Mouse (Mus musculus) liver, embryonic 13.5 days (tissue): ENCODE results near the gene Peli2. TPM values are rescaled to one million over a fixed set of nuclear protein-coding genes. Genes with fewer than 3 reads are reported as not detected.

Experiments
- ATAC-seq: fragments of 200-750 bp; cut with Nextera tagmentation; 2 replicates; pipeline ENCODE4 v1.8.0; 2017; ENCODE audit warnings: low read depth, mild to moderate bottlenecking, moderate number of reproducible peaks, moderate library complexity
- DNase-seq: peaks from one replicate; pipeline ENCODE4 v3.0.0; 2022
- H3K27ac ChIP-seq: fragments of 300-500 bp; sonication (generic); 2 replicates; pipeline ENCODE4 v1.5.1; 2015; ENCODE audit warnings: moderate library complexity, mild to moderate bottlenecking, inconsistent platforms
- H3K27me3 ChIP-seq: fragments of 300-500 bp; sonication (generic); 2 replicates; pipeline ENCODE4 v1.6.1; 2015; ENCODE audit warnings: mild to moderate bottlenecking, inconsistent platforms
- H3K36me3 ChIP-seq: fragments of 300-500 bp; sonication (generic); 2 replicates; pipeline ENCODE4 v1.6.1; 2015; ENCODE audit warnings: mild to moderate bottlenecking, inconsistent platforms
- H3K4me1 ChIP-seq: fragments of 300-500 bp; sonication (generic); replicated peaks from 2 replicates; pipeline ENCODE4 v1.6.1; 2015; ENCODE audit warnings: inconsistent platforms
- H3K4me2 ChIP-seq: fragments of 300-500 bp; sonication (generic); 2 replicates; pipeline ENCODE4 v1.6.1; 2015; ENCODE audit warnings: inconsistent platforms, mild to moderate bottlenecking, moderate library complexity
- H3K4me3 ChIP-seq: fragments of 300-500 bp; sonication (generic); replicated peaks from 2 replicates; pipeline ENCODE4 v1.5.1; 2015; ENCODE audit warnings: mild to moderate bottlenecking, inconsistent platforms
- H3K9ac ChIP-seq: fragments of 300-500 bp; sonication (generic); 2 replicates; pipeline ENCODE4 v1.6.1; 2015; ENCODE audit warnings: mild to moderate bottlenecking, inconsistent platforms
- H3K9me3 ChIP-seq: fragments of 300-500 bp; sonication (generic); replicated peaks from 2 replicates; pipeline ENCODE4 v1.6.1; 2016; ENCODE audit warnings: inconsistent platforms
- WGBS: fragments of 180-500 bp; shearing (Covaris S2); methylation state at CpG from one replicate; pipeline ENCODE4 v1.1.7; 2015; ENCODE audit not compliant: insufficient replicate concordance; 5-methylcytosine and 5-hydroxymethylcytosine counted together
- polyA plus RNA-seq: library from polyadenylated mRNA; unstranded; fragments of >200 nt; fragmentation: Nextera tagmentation; extraction: Ambion mirVana; gene quantifications from 2 replicates; pipeline ENCODE4 v1.2.1, GENCODE M21; 2015

Peli2 gene
- polyA plus RNA-seq, 1 experiment from 2014 or later, result 0.77 TPM

DNA sequence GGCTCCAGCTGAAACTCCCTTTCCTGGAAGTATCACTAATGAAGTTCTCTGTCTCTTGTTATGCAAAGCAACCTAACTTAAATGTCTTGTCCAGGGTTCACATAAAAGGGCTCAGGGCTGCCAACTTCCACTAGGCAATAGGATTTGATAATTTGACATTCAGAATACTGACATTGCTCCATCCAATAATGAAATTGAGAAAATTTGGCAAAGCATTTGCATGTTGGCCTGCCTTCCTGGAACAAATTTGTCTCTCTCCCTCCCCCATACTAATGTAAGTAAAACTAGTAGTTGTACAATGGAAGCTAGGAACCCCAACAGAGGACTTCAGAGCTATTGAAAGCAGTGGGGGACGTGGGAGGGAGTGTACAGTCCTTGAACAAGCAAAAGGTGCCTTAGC lies 21.3 kb upstream of the Peli2 start:
- no peak overlapping the region for H3K27ac ChIP-seq
- 55% methylated on average over 1 of the region's 1 CpGs for WGBS

DNA sequence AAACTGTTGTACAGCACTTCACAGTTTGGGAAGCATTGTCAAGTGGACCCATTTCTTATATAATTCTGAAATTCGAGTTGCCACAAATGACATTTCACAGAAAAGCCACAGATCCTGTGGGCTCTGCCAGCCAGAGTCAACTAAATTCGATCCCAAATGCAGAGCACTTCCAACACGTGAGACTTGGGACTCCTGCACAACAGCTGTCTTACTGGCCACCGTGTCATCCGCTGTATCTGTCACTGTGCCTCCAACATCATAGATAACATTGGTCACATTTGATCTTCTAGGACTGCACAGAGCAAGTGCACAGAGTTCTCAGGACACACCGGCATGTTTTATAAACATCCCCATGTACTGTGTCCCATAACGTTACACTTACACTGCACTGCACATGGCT lies 14.2 kb upstream of the Peli2 start:
- 64% methylated on average over 7 of the region's 7 CpGs for WGBS
- no peak for DNase-seq

More for the DNA sequence above, 21.3 kb upstream of the Peli2 start:
- H3K27me3 ChIP-seq, result no peaks in the 10 kb centered on the region
- H3K4me1 ChIP-seq, result no peaks in the 10 kb centered on the region
- no peak for DNase-seq
- H3K4me3 ChIP-seq, result no peak overlapping the region
- no peak overlapping the region for H3K9ac ChIP-seq
- no peak for ATAC-seq
- H3K36me3 ChIP-seq, result no peaks in the 10 kb centered on the region
- H3K9me3 ChIP-seq, result no peaks in the 10 kb centered on the region
- H3K4me2 ChIP-seq, result no peak overlapping the region

DNA sequence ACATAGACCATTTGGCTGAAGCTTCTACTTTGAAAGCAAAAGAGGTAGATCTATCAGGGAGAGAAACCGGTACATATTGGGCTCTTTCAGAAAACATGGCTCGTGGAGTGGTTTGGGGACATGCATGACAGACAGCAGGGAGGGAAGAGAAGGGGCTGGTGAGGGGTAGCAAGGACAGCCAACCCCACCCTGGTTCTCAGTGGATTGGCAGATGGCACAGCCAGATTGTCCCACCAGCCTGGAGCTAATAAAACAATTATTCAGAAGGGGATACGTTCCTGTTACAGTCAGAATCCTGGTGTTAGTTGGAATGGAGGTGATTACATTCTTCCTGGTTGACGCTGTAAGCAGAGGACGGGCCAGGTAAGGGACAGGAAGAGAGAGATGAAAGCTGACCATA lies 2.6 kb upstream of the Peli2 start:
- Histone ChIP-seq H3K4me3 (no peak overlapping the region), H3K27me3 (peaks cover 52% of the 10 kb centered on the region), H3K4me1 (peaks cover 8% of the 10 kb centered on the region; the same call in 1 of the 2 replicates), H3K27ac (no peak overlapping the region), H3K36me3 (no peaks in the 10 kb centered on the region), H3K4me2 (no peak overlapping the region), H3K9ac (no peak overlapping the region), H3K9me3 (no peaks in the 10 kb centered on the region)
- DNase-seq (no peak), ATAC-seq (no peak)
- 50% methylated on average over 5 of the region's 5 CpGs for WGBS

More for the DNA sequence above, 14.2 kb upstream of the Peli2 start:
- no peaks in the 10 kb centered on the region for H3K36me3 ChIP-seq
- H3K4me3 ChIP-seq, result no peak overlapping the region
- no peaks in the 10 kb centered on the region for H3K9me3 ChIP-seq
- H3K27ac ChIP-seq, result no peak overlapping the region
- no peak overlapping the region for H3K9ac ChIP-seq
- no peaks in the 10 kb centered on the region for H3K27me3 ChIP-seq
- no peak overlapping the region for H3K4me2 ChIP-seq
- no peaks in the 10 kb centered on the region for H3K4me1 ChIP-seq
- no peak for ATAC-seq

GRCm38 (mm10) chr14:48119012-48119647 lies 1.5 kb upstream of the Peli2 start:
- DNase-seq, result no peak
- peaks cover 60% of the 10 kb centered on the region for H3K27me3 ChIP-seq
- H3K4me2 ChIP-seq, result no peak overlapping the region
- no peak for ATAC-seq
- no peak overlapping the region for H3K27ac ChIP-seq
- WGBS, result 30% methylated on average over 9 of the region's 9 CpGs
- H3K9me3 ChIP-seq, result no peaks in the 10 kb centered on the region
- H3K4me1 ChIP-seq, result peaks cover 8% of the 10 kb centered on the region; the same call in 1 of the 2 replicates
- H3K36me3 ChIP-seq, result no peaks in the 10 kb centered on the region
- no peak overlapping the region for H3K4me3 ChIP-seq
- H3K9ac ChIP-seq, result no peak overlapping the region

GRCm38 (mm10) chr14:48119648-48120270 lies 864 bp upstream of the Peli2 start:
- no peak overlapping the region for H3K27ac ChIP-seq
- H3K36me3 ChIP-seq, result no peaks in the 10 kb centered on the region
- H3K27me3 ChIP-seq, result peaks cover 60% of the 10 kb centered on the region
- H3K4me1 ChIP-seq, result peaks cover 8% of the 10 kb centered on the region; the same call in 1 of the 2 replicates
- no peak overlapping the region for H3K9ac ChIP-seq
- H3K4me2 ChIP-seq, result peak overlapping the region; percentile 43
- DNase-seq (no peak), ATAC-seq (no peak)
- H3K9me3 ChIP-seq, result no peaks in the 10 kb centered on the region
- H3K4me3 ChIP-seq, result 0 out of 2 replicates have a peak overlapping the region, but pooled peaks have one; percentile 8
- 23% methylated on average over 17 of the region's 17 CpGs for WGBS

DNA sequence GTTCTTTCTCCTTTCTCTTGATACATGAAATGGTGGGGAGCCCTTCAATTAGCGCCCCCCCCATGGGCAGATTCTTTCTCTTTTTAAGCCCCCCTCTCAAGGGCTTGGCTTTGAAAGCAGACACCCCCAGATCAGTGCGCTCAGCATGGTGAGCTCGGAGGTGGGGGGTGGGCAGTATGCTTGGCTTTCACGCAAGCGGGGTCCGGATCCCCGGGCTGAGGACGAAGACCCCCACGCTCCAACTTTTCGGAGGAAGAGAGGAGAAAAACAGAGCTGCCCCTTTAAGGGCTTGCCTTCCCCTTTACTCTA lies 226 bp upstream of the Peli2 start:
- H3K4me1 ChIP-seq, result peaks cover 8% of the 10 kb centered on the region; the same call in 1 of the 2 replicates
- H3K27me3 ChIP-seq, result peaks cover 60% of the 10 kb centered on the region
- no peak overlapping the region for H3K27ac ChIP-seq
- H3K4me3 ChIP-seq, result peak overlapping the region; percentile 63
- no peaks in the 10 kb centered on the region for H3K9me3 ChIP-seq
- DNase-seq, result no peak
- peak overlapping the region; percentile 45; the same call in 1 of the 2 replicates for H3K9ac ChIP-seq
- H3K4me2 ChIP-seq, result peak overlapping the region; percentile 63
- no peaks in the 10 kb centered on the region for H3K36me3 ChIP-seq
- under 1% methylated on average over 10 of the region's 10 CpGs for whole genome bisulfite sequencing
- no peak for ATAC-seq

- peaks cover 60% of the 10 kb centered on the region for H3K27me3 ChIP-seq
- H3K9me3 ChIP-seq, result no peaks in the 10 kb centered on the region
- H3K9ac ChIP-seq, result peak overlapping the region; percentile 63
- H3K4me2 ChIP-seq, result peak overlapping the region; percentile 63
- WGBS, result 1% methylated on average over 32 of the region's 32 CpGs
- H3K36me3 ChIP-seq, result no peaks in the 10 kb centered on the region
- H3K4me3 ChIP-seq, result peak overlapping the region; percentile 63
- no peak overlapping the region for H3K27ac ChIP-seq
- ATAC-seq, result no peak
- no peak for DNase-seq
- peaks cover 8% of the 10 kb centered on the region; the same call in 1 of the 2 replicates for H3K4me1 ChIP-seq
Measured at GRCm38 (mm10) chr14:48121529-48122517, 1.2 kb downstream of the Peli2 start.

- Histone ChIP-seq H3K4me3 (no peak overlapping the region), H3K27ac (no peak overlapping the region), H3K4me2 (no peak overlapping the region), H3K4me1 (peaks cover 8% of the 10 kb centered on the region; the same call in 1 of the 2 replicates), H3K36me3 (no peaks in the 10 kb centered on the region), H3K9me3 (no peaks in the 10 kb centered on the region), H3K27me3 (peaks cover 48% of the 10 kb centered on the region), H3K9ac (no peak overlapping the region)
- WGBS, result 59% methylated on average over 5 of the region's 5 CpGs
- ATAC-seq (no peak), DNase-seq (no peak)
Measured at GRCm38 (mm10) chr14:48124011-48124410, 3.4 kb downstream of the Peli2 start.

DNA sequence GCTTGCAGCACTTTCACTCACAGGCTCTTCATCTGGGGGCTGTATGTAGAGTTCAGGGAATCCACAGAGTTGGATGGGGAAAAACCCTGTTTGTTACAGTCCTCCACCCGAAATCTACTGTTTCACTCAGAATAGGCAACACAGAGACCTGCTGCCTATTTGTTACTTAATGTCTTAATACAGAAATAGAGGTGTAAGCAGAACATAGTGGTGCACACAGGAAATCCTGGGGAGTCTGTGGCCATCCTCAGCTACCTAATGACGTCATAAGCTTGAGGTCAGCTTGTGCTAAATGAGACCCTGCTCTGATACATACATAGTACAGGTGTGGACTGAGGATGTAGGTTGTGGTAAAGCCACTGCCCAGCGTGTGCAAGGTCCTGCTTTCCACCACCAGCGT lies 4.2 kb downstream of the Peli2 start:
- Histone ChIP-seq H3K27me3 (peaks cover 40% of the 10 kb centered on the region), H3K9me3 (no peaks in the 10 kb centered on the region), H3K36me3 (no peaks in the 10 kb centered on the region), H3K9ac (no peak overlapping the region), H3K4me1 (peaks cover 6% of the 10 kb centered on the region; the same call in 1 of the 2 replicates), H3K4me3 (no peak overlapping the region), H3K27ac (no peak overlapping the region), H3K4me2 (no peak overlapping the region)
- DNase-seq, result no peak
- 43% methylated on average over 4 of the region's 4 CpGs for WGBS
- ATAC-seq, result no peak

- Histone ChIP-seq H3K27me3 (peaks cover 29% of the 10 kb centered on the region), H3K9me3 (no peaks in the 10 kb centered on the region), H3K36me3 (no peaks in the 10 kb centered on the region), H3K4me1 (peaks cover 10% of the 10 kb centered on the region), H3K27ac (no peak overlapping the region), H3K4me2 (no peak overlapping the region), H3K9ac (no peak overlapping the region), H3K4me3 (no peak overlapping the region)
- WGBS, result 77% methylated on average over 6 of the region's 6 CpGs
- ATAC-seq (no peak), DNase-seq (no peak)
Measured at GRCm38 (mm10) chr14:48125971-48126370, 5.3 kb downstream of the Peli2 start.

- no peak overlapping the region for H3K27ac ChIP-seq
- H3K4me3 ChIP-seq, result no peak overlapping the region
- H3K9ac ChIP-seq, result no peak overlapping the region
- no peak overlapping the region for H3K4me2 ChIP-seq
- no peaks in the 10 kb centered on the region for H3K9me3 ChIP-seq
- 49% methylated on average over 4 of the region's 4 CpGs for WGBS
- ATAC-seq (no peak), DNase-seq (no peak)
- no peaks in the 10 kb centered on the region for H3K36me3 ChIP-seq
- peaks cover 19% of the 10 kb centered on the region for H3K4me1 ChIP-seq
- H3K27me3 ChIP-seq, result peaks cover 19% of the 10 kb centered on the region
Measured at GRCm38 (mm10) chr14:48126931-48127330, 6.3 kb downstream of the Peli2 start.
